Mouse (Mus musculus): ENCODE measurements around the gene Masp2.

Masp2 gene

GRCm38 (mm10) chr4:148603376-148604139 lies 1.2 kb downstream of the Masp2 start:
- no peak for DNase-seq

GRCm38 (mm10) chr4:148604141-148604540 lies 1.8 kb downstream of the Masp2 start:
- no peak for DNase-seq

GRCm38 (mm10) chr4:148604541-148605165 lies 2.3 kb downstream of the Masp2 start:
- peak; percentile 72 for DNase-seq

GRCm38 (mm10) chr4:148607758-148608157 lies 5.4 kb downstream of the Masp2 start:
- DNase-seq, result peak; percentile 75

GRCm38 (mm10) chr4:148609805-148610204 lies 7.5 kb downstream of the Masp2 start:
- no peak for DNase-seq

DNA sequence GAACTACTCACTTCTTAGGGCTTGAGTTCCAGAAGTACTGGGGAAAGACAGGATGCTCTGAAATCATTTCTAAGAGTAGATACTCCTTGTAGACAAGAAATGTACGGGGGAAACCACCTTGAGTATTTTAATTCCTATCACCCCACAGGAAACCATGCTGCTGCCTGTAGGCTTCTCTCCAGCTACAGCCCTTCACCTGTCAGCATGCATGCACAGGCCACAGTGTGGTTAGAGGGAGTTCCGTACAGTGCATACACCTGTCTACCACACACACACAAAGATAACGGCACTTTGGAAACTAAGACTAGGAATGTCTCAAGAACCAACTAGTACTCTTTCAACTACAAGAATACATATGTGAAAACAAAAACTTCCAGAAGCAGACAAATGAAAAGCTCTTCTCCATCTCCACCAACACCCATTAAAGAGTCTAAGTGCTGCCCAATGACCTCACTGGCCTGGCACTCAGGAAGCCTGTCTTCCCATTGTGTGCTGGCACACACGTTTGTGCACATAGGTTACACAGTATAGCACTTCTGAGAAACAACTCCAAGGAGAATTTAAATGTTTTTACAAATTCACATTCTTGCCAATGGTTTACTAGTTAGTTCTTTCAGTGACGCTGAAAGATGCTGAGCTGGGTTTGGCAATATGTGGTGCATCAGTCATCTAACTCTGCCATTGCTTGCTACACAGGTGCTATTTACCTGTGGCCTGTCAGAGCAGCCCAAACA lies 8.4 kb downstream of the Masp2 start:
- DNase-seq, result no peak

GRCm38 (mm10) chr4:148612557-148612956 lies 10.2 kb downstream of the Masp2 start:
- no peak for DNase-seq

- no peak for DNase-seq
These were observed 11.4 kb downstream of the Masp2 start for GRCm38 (mm10) chr4:148613738-148614137.

DNA sequence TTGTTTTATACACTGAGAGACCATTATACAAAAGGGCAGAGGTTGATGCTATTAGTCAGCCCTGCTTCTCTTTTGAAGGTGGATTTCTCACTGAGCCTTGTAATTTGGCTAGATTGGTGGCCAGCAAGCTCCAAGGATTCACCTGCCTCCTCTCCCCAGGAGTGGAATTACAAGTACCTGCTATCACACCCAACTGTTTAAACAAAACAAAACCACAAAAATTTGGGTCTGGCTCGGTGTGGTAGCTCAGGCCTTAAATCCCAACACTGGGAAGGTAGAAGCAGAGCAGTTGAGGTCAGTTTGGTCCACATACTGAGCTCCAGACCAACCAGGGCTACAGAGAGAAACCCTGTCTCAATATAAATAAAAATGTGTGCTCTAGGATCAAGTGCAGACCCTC lies 17.5 kb downstream of the Masp2 start:
- no peak for DNase-seq

DNA sequence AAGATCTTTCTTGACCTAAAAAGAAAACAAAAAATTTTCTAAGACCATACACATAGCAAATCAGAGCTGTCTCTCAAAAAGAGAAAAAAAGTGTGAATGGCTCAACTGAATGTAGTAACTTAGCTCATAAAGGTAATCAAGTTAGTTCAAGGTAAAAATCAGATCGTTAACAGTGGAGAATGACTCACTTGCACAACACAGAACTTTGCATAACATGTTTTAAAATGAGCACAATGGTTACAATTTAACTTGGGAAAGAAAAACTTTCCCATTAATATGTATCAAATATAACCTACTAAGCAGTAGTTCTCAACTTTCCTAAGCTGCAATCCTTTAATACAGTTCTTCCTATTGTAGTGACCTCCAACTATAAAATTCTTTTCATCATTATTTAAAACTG lies 18.4 kb downstream of the Masp2 start:
- no peak for DNase-seq

- no peak for DNase-seq
These were observed 20.1 kb downstream of the Masp2 start for GRCm38 (mm10) chr4:148622485-148622884.

- no peak for DNase-seq
These were observed 21.3 kb downstream of the Masp2 start for GRCm38 (mm10) chr4:148623609-148624008.

DNA sequence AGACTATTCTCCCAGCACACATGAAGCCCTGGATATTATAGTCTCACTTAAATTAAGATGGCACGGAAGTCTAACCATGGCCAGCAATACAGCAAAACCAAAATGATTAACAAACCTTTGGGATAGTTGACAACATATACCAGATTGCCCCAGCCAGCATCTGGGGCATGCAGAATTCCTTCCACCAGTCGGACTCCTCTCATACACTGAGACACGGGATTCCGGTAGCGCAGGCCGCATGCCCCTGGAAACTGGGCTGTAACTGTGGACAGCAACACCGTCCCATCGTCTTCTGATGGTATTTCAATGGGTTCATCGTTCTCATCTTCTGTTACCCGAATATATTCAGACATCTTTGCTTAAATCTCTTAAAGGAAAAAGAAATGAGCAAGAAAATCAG lies 22.7 kb downstream of the Masp2 start:
- no peak for DNase-seq

DNA sequence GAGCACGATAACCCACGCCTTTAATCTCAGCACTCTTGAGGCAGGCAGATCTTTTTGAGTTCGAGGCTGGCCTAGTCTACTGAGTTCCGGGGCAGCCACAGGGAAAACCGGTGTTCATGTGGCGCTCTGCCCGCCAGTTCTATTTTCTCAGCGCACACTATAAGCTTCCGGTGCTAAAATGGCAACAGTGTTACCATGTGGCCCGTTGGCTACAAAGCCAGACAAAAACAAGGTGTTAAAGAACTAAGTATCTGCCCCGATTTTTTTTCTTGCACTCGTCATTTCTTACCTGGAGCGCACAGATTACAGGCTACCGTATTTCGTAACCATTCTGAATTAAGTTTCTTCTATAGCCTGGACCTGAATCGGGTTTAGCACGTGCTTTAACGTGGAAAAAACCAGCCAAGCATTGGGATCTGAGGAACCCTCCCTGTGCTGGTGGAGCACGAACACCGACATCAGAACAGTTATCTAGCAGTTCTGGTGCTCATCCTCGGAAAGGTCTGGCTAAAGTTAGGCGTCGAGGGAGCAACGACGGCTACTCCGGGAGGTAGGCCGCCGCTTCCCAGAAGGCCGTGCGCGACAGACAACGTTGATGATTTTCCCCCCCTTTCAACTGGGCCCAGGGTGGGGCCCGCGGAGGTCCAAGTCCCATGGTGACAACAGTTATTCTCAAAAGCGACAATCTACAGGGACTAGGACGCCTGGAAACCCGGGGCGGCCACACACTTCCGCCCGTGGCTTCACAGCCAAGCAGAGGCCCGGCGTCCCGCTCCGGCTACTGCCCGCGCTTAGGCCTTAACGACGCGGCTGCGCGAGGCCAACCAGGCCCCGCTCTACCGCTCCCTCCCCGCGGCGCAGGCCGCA lies 23.6 kb downstream of the Masp2 start:
- DNase-seq, result peak; percentile 45

- peak; percentile 97 for DNase-seq
These were observed 24.4 kb downstream of the Masp2 start, which contains the start of gene Tardbp for GRCm38 (mm10) chr4:148626623-148627185. Gene Tardbp (minus strand): TSS chr4:148627019.

DNA sequence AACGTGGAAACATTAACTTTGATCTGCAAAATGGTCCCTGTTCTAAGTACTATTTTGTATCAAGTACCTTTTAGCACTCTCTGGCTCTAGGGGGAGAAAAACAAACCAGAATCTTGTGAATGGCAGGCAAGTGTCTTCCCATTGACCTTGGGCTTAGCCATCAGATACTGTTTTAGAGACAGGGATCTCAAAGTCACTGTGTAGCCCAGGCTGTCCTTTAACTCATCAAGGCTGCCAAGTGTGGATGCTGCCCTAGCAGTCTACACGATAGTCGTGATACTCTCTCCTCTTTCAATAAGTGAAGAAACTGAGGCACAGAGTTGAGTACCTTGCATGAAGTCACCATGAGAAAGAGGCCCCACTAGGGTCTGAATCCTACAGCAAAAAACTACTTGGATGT lies 24.9 kb downstream of the Masp2 start:
- DNase-seq, result no peak

- no peak for DNase-seq
These were observed 29.8 kb downstream of the Masp2 start for GRCm38 (mm10) chr4:148632013-148632692.

GRCm38 (mm10) chr4:148633395-148634061 lies 31.2 kb downstream of the Masp2 start:
- DNase-seq, result no peak

DNA sequence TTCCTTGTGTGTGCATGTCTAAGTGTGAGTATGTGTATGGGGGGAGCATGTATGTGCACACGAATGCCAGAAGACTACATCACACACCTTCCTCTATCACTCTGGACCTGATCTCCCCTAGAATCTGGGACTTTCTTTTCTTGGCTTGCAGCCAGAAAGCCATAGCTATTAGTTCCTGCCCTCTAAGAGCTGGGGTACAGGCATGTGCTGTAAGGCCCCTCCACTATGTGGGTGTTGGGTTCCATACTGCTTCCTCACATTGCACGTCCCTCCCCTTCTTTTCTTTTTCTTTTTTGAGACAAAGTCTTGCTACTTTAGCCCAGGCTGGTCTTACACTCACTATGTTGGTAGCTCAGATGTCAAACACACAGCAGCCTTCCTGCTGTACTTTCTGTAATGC lies 33.0 kb downstream of the Masp2 start:
- DNase-seq, result no peak

DNA sequence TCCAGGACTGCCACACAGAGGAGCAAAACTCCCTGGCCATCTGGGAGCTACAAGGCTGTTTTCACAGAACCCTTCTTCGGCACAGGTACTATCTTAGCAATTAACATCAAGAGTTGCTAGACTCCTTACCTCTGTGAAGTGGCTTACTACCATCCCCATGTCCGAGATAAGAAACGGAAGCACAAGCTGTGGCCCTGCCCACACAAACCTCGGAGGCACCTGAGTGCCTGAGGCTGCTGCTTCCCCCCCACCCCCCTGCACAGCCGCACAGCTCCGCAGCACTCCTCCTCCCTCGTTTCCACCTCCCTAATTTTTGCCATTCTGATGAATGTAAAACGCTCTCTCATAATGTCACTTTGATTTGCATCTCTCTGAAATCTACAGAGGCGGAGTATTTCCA lies 35.9 kb downstream of the Masp2 start:
- DNase-seq, result no peak

- DNase-seq, result no peak
These were observed 37.1 kb downstream of the Masp2 start for GRCm38 (mm10) chr4:148639455-148639854.

All from retina, postnatal 1 day (tissue).